In genomic region chr13:22846798-22847197, GRCm38 (mm10) we compare ENCODE assay signal across 24 mouse cellular contexts. TPM values are rescaled to one million over a fixed set of nuclear protein-coding genes. Genes with fewer than 3 reads are reported as not detected.
A peak's percentile ranks its signal among the peaks of the same experiment; 100 is the strongest.
DNase-seq lines count a peak whose midpoint lies in the region; ATAC-seq lines count a peak whose summit lies in the region.
"Had no signal": no experiment of that assay in that cellular context is flagged by ENCODE, and none has a peak within 500 bp of the region (broad histone marks: within the 10 kb centered on the region; RNA-seq: fewer than 3 reads in every experiment).

No protein-coding gene starts in this region.

- DNase-seq in frontal cortex, postnatal 14 days (ENCODE audit: low spot score in 2 of 2), result no peak
- DNase-seq in left cerebral cortex, adult 11 months (ENCODE audit: low spot score), result peak; percentile 0
- DNase-seq in left cerebral cortex, postnatal 14 days (ENCODE audit: low spot score in 2 of 2), result no peak
- DNase-seq in right cerebral cortex, adult 18-20 months, result peak; percentile 9
- no peak for DNase-seq in right cerebral cortex, postnatal 4 days
- DNase-seq: adrenal gland, adult 8-10 months; adrenal gland, postnatal 25 days; cerebellum, adult 18-20 months; cerebellum, adult 9-10 months; cerebellum, postnatal 14 days; gastrocnemius, postnatal 10 days; gastrocnemius, postnatal 36 days; heart, adult 2 months; heart, postnatal 14 days; heart, postnatal 4 days had no signal

- peak; percentile 92 for ATAC-seq in frontal cortex, adult (ENCODE audit: low TSS enrichment)
- ATAC-seq: activated CD4-positive, CD25-positive, alpha-beta regulatory T cell, adult 4 months; forebrain, embryonic 13.5 days; forebrain, embryonic 16.5 days; hindbrain, postnatal 0 days; inflammation-experienced regulatory T-cells, adult 6 months had no signal

- intact Hi-C loops in left cerebral cortex, postnatal 14 days (cut with DNase I), result no loop called here

RNA-seq across cellular contexts. Expression of gene Vmn1r211, which starts 10.6 kb away (rescaled TPM):
- not detected for total RNA-seq in left cerebral cortex, postnatal 14 days (2021)
- total RNA-seq: adrenal gland, adult 8-10 months; adrenal gland, postnatal 25 days; ES-E14; gastrocnemius, adult 18-20 months; gastrocnemius, postnatal 10 days; gastrocnemius, postnatal 36 days; granulocyte monocyte progenitor cell, adult 5-6 weeks; heart, adult 2 months; heart, postnatal 14 days; heart, postnatal 4 days; hindbrain, postnatal 0 days had no signal

RNA-seq across cellular contexts. Expression of gene Vmn1r210, which starts 15.7 kb away (rescaled TPM):
- total RNA-seq in left cerebral cortex, postnatal 14 days (2021), result not detected
- total RNA-seq: adrenal gland, adult 8-10 months; adrenal gland, postnatal 25 days; gastrocnemius, adult 18-20 months; gastrocnemius, postnatal 10 days; gastrocnemius, postnatal 36 days; granulocyte monocyte progenitor cell, adult 5-6 weeks; heart, adult 2 months; heart, postnatal 14 days; heart, postnatal 4 days; hindbrain, postnatal 0 days had no signal

RNA-seq across cellular contexts. Expression of gene Vmn1r212, which starts 37.2 kb away (rescaled TPM):
- total RNA-seq in left cerebral cortex, postnatal 14 days (2021), result not detected
- total RNA-seq: adrenal gland, adult 8-10 months; adrenal gland, postnatal 25 days; ES-E14; gastrocnemius, adult 18-20 months; gastrocnemius, postnatal 10 days; gastrocnemius, postnatal 36 days; granulocyte monocyte progenitor cell, adult 5-6 weeks; heart, adult 2 months; heart, postnatal 14 days; heart, postnatal 4 days; hindbrain, postnatal 0 days had no signal

RNA-seq across cellular contexts. Expression of gene Vmn1r209, which starts 37.3 kb away (rescaled TPM):
- under 1 TPM in 1 of 2 experiments, not detected in 1; 0.04 TPM for total RNA-seq in left cerebral cortex, postnatal 14 days (2021)
- total RNA-seq: ES-E14; gastrocnemius, adult 18-20 months; gastrocnemius, postnatal 10 days; gastrocnemius, postnatal 36 days; granulocyte monocyte progenitor cell, adult 5-6 weeks; heart, adult 2 months; heart, postnatal 14 days had no signal

Comparison
In these comparisons a context has a peak if more than half of its experiments do, and no peak if none do; other contexts are left out.
1. DNase-seq: peak in left cerebral cortex, adult 11 months (single experiment) and right cerebral cortex, adult 18-20 months (single experiment); none in frontal cortex, postnatal 14 days (0 of 2), left cerebral cortex, postnatal 14 days (0 of 2) and right cerebral cortex, postnatal 4 days (single experiment).